Mouse (Mus musculus) MEL (cell line): ENCODE measurements at regions not wholly inside any gene's neighbourhood (a gene's known extent, or its start where the extent isn't known, plus 50 kb on each side); places are given as distances from the start of the nearest gene placed in this dataset.
A peak's percentile ranks its signal among the peaks of the same experiment; 100 is the strongest.

Source experiments
- DNase-seq: peaks from one replicate; pipeline ENCODE4 v3.0.0; 2011; ENCODE audit warnings: low read depth, low spot score
- H3K27ac ChIP-seq: 2 replicates; pipeline ENCODE4 v1.5.1; 2012; ENCODE audit warnings: low read depth, mild to moderate bottlenecking, control low read depth, low read length, moderate library complexity; ENCODE audit not compliant: control insufficient read depth
- H3K27me3 ChIP-seq, 2 experiments: fragments of 150-350 bp in 1 of 2; sonication (generic) in 1 of 2; 2 replicates each; pipeline ENCODE4 v1.6.1; 2012; ENCODE audit warnings: low read length in 2 of 2, mild to moderate bottlenecking in 2 of 2, improper control_type of control experiment in 1 of 2, moderate library complexity in 1 of 2; ENCODE audit not compliant: insufficient read depth in 2 of 2, control insufficient read depth in 1 of 2
- H3K36me3 ChIP-seq, 2 experiments: 2 replicates each; pipeline ENCODE4 v1.6.1; 2012 to 2014; ENCODE audit warnings: low read length in 2 of 2, improper control_type of control experiment in 1 of 2, inconsistent platforms in 1 of 2, mild to moderate bottlenecking in 1 of 2; ENCODE audit not compliant: insufficient read depth in 2 of 2, control insufficient read depth in 1 of 2
- H3K4me1 ChIP-seq, 2 experiments: fragments of 150-350 bp in 1 of 2; sonication (generic) in 1 of 2; 2 replicates each; pipeline ENCODE4 v1.6.1; 2012; ENCODE audit warnings: low read length in 2 of 2, improper control_type of control experiment in 1 of 2, mild to moderate bottlenecking in 1 of 2; ENCODE audit not compliant: insufficient read depth in 2 of 2, control insufficient read depth in 1 of 2
- H3K4me3 ChIP-seq, 2 experiments: fragments of 150-350 bp in 1 of 2; sonication (generic) in 1 of 2; 2 replicates each; pipeline ENCODE4 v1.5.1; 2012; ENCODE audit warnings: low read depth in 2 of 2, low read length in 2 of 2, mild to moderate bottlenecking in 2 of 2, moderate library complexity in 2 of 2, control low read depth in 1 of 2, improper control_type of control experiment in 1 of 2; ENCODE audit not compliant: control insufficient read depth in 1 of 2, insufficient read depth in 1 of 2
- H3K79me2 ChIP-seq: 2 replicates; pipeline ENCODE4 v1.6.1; 2012; ENCODE audit warnings: mild to moderate bottlenecking, low read length, moderate library complexity; ENCODE audit not compliant: control insufficient read depth, poor library complexity, insufficient read depth
- H3K9ac ChIP-seq: 2 replicates; pipeline ENCODE4 v1.6.1; 2012; ENCODE audit warnings: low read depth, mild to moderate bottlenecking, control low read depth, low read length, moderate library complexity; ENCODE audit not compliant: control insufficient read depth, poor library complexity, severe bottlenecking
- H3K9me3 ChIP-seq: fragments of 150-350 bp; sonication (generic); replicated peaks from 2 replicates; pipeline ENCODE4 v1.6.1; 2012; ENCODE audit warnings: mild to moderate bottlenecking, low read length, improper control_type of control experiment, moderate library complexity; ENCODE audit not compliant: insufficient read depth
- BHLHE40 ChIP-seq: IDR thresholded peaks from 2 replicates; pipeline ENCODE4 v1.6.1; 2012; ENCODE audit warnings: low read depth, mild to moderate bottlenecking, inconsistent platforms, low read length, improper control_type of control experiment, borderline replicate concordance
- CTCF ChIP-seq, 3 experiments: IDR thresholded peaks in 2 of 3; conservative IDR thresholded peaks in 1 of 3; 2 replicates each; pipeline ENCODE4 v1.5.1; 2011 to 2012; ENCODE audit warnings: low read length in 3 of 3, low read depth in 2 of 3, mild to moderate bottlenecking in 2 of 3, improper control_type of control experiment in 1 of 3, inconsistent platforms in 1 of 3, mixed read lengths in 1 of 3, moderate library complexity in 1 of 3; ENCODE audit not compliant: control insufficient read depth in 1 of 3, insufficient read depth in 1 of 3, poor library complexity in 1 of 3, severe bottlenecking in 1 of 3
- ELF1 ChIP-seq: IDR thresholded peaks from 2 replicates; pipeline ENCODE4 v1.6.1; 2014; ENCODE audit warnings: low read depth, mild to moderate bottlenecking, inconsistent platforms, low read length, improper control_type of control experiment, moderate library complexity
- EP300 ChIP-seq, 2 experiments: IDR thresholded peaks; 2 replicates each; pipeline ENCODE4 v1.6.1; 2011; ENCODE audit warnings: improper control_type of control experiment in 2 of 2, low read length in 2 of 2, low read depth in 1 of 2, mild to moderate bottlenecking in 1 of 2
- ETS1 ChIP-seq: IDR thresholded peaks from 2 replicates; pipeline ENCODE4 v1.6.1; 2012; ENCODE audit warnings: low read depth, mild to moderate bottlenecking, inconsistent platforms, low read length, improper control_type of control experiment, moderate library complexity
- HCFC1 ChIP-seq: IDR thresholded peaks from 2 replicates; pipeline ENCODE4 v1.6.1; 2012; ENCODE audit warnings: low read depth, mild to moderate bottlenecking, inconsistent platforms, low read length, improper control_type of control experiment, moderate library complexity
- MEF2A ChIP-seq: IDR thresholded peaks from 2 replicates; pipeline ENCODE4 v1.6.1; 2014; ENCODE audit warnings: low read depth, mild to moderate bottlenecking, inconsistent platforms, low read length, improper control_type of control experiment; ENCODE audit not compliant: poor library complexity, insufficient replicate concordance, severe bottlenecking; ENCODE audit errors: extremely low read depth
- MYB ChIP-seq: IDR thresholded peaks from 2 replicates; pipeline ENCODE4 v1.6.1; 2011; ENCODE audit warnings: mild to moderate bottlenecking, low read depth, low read length, improper control_type of control experiment
- NRF1 ChIP-seq: IDR thresholded peaks from 2 replicates; pipeline ENCODE4 v1.6.1; 2014; ENCODE audit warnings: low read depth, mild to moderate bottlenecking, inconsistent platforms, low read length, improper control_type of control experiment, moderate library complexity; ENCODE audit not compliant: poor library complexity, insufficient read depth, severe bottlenecking
- POLR2AphosphoS2 ChIP-seq: IDR thresholded peaks from 2 replicates; pipeline ENCODE4 v1.6.1; 2011; ENCODE audit warnings: low read length, improper control_type of control experiment
- RCOR1 ChIP-seq: IDR thresholded peaks from 2 replicates; pipeline ENCODE4 v1.6.1; 2012; ENCODE audit warnings: low read depth, mild to moderate bottlenecking, inconsistent platforms, low read length, improper control_type of control experiment
- SIN3A ChIP-seq: IDR thresholded peaks from 2 replicates; pipeline ENCODE4 v1.6.1; 2012; ENCODE audit warnings: low read length, improper control_type of control experiment, inconsistent platforms
- SMC3 ChIP-seq: IDR thresholded peaks from 2 replicates; pipeline ENCODE4 v1.6.1; 2011; ENCODE audit warnings: low read depth, low read length, improper control_type of control experiment
- TAL1 ChIP-seq: IDR thresholded peaks from 2 replicates; pipeline ENCODE4 v1.6.1; 2012; ENCODE audit warnings: mild to moderate bottlenecking, inconsistent platforms, low read length, moderate library complexity, mixed read lengths
- TCF12 ChIP-seq: IDR thresholded peaks from 2 replicates; pipeline ENCODE4 v1.6.1; 2014; ENCODE audit warnings: low read depth, mild to moderate bottlenecking, inconsistent platforms, low read length, improper control_type of control experiment, moderate library complexity
- USF1 ChIP-seq: IDR thresholded peaks from 2 replicates; pipeline ENCODE4 v1.6.1; 2014; ENCODE audit warnings: low read depth, mild to moderate bottlenecking, inconsistent platforms, low read length, improper control_type of control experiment, moderate library complexity
- ZC3H11A ChIP-seq: IDR thresholded peaks from 2 replicates; pipeline ENCODE4 v1.6.1; 2012; ENCODE audit warnings: low read depth, mild to moderate bottlenecking, inconsistent platforms, low read length, improper control_type of control experiment
- ZMIZ1 ChIP-seq: IDR thresholded peaks from 2 replicates; pipeline ENCODE4 v1.6.1; 2012; ENCODE audit warnings: low read depth, mild to moderate bottlenecking, inconsistent platforms, low read length, improper control_type of control experiment, moderate library complexity
- ZNF384 ChIP-seq: IDR thresholded peaks from 2 replicates; pipeline ENCODE4 v1.6.1; 2012; ENCODE audit warnings: low read depth, mild to moderate bottlenecking, inconsistent platforms, low read length, improper control_type of control experiment

DNA sequence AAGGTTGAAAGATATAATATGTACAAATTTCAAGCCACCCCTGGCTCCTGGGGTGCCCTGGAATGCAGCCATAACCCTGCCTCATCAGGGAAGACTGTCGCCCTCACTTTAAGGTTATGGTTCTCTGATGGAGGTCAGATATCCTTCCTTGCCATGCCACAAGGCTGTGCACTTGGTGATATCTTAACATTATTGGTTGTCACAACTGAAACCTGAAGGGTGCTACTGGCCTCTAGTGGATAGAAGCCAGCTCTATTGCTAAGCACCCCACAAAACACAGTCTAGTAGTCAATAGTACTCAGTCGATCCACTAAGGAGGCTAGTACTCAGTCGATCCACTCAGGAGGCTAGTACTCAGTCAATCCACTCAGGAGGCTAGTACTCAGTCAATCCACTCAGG lies 111.6 kb downstream of the Sec31a start (continued):
- no peak for TF ChIP-seq NRF1
- no peak for TF ChIP-seq BHLHE40
- no peak for TF ChIP-seq TCF12
- TF ChIP-seq MEF2A = no peak
- TF ChIP-seq TAL1 = no peak
- no peak for TF ChIP-seq SIN3A
- TF ChIP-seq ZC3H11A = peak; percentile 31; the same call in 1 of the 2 replicates
- TF ChIP-seq EP300 (IDR thresholded peaks at IDR 0.05; ENCODE audit: low read depth in 1 of 2, low read length in 2 of 2) = no peak
- no peak for TF ChIP-seq ETS1
- TF ChIP-seq POLR2AphosphoS2 = no peak
- no peak for TF ChIP-seq MYB
- TF ChIP-seq USF1 = no peak

DNA sequence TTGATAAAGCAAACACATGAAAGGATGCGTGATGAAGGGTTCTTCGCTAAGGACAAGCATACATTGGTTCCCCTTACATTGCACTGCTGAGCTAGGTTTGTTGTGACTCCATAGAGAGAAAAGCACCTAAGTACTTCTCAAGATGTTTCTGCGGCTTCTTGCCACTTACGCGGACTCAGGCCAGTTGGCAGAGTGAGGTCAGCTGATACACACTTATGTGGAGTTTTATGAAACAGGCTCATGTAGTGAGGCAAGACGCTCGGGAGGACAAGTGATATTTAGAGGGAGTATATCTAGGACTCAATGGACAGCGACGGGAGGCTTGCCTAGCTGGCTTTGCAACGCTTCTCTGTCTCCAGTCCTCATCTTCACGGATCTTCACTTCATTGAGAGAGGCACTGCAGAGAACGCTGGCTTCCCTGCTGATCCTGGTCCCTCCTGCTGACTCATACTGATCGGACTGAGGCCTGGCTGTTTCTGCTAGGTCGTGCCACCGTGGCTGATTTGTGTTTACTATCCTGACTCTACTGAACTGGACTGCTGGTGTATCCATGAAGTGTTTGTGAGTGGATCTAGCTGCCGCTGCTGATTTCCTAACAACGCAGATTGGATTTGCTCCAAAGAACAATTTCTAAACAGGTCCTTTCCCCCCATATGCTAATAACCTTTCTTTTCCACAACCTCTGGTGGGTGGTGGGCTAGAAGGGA lies 113.8 kb downstream of the Sec31a start:
- no peak for TF ChIP-seq TAL1
- TF ChIP-seq, all 39 proteins: peak for 0
- DNase-seq = no peak
- no peak overlapping the region for H3K27ac ChIP-seq
- H3K36me3 ChIP-seq = no peaks in the 10 kb centered on the region
- H3K9ac ChIP-seq = no peak overlapping the region
- no peaks in the 10 kb centered on the region for H3K79me2 ChIP-seq
- no peaks in the 10 kb centered on the region for H3K9me3 ChIP-seq
- H3K4me1 ChIP-seq = no peaks in the 10 kb centered on the region
- no peaks in the 10 kb centered on the region; a peak in 1 of 4 replicates for H3K27me3 ChIP-seq
- no peak overlapping the region for H3K4me3 ChIP-seq

DNA sequence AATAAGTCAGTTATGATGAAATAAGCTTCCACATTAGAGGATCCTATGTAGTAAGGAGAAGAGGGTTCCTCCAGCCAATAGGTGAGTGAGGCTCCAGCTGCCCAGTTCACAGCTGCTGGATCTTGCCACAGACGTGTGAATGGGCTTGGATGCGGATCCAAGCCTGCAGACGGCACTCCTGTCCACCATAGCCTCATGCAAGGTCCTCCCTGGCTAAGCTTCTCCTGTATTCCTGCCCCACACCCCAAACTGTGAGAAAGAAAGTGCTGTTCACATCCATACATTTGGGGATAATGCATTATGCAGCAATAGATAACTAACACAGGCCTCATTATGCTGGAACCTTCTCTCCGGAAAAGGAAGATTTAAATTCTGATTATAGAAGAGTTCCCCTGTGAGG lies 116.9 kb downstream of the Sec31a start:
- TF ChIP-seq ELF1 (no peak), TAL1 (no peak), TCF12 (no peak), POLR2AphosphoS2 (no peak), ZNF384 (no peak), MYB (no peak), HCFC1 (no peak), RCOR1 (no peak), USF1 (no peak), SMC3 (no peak), ZMIZ1 (no peak), BHLHE40 (no peak), CTCF (IDR thresholded peaks at IDR 0.05 in 2 of 3, conservative IDR thresholded peaks at IDR 0.05 in 1 of 3; ENCODE audit: control insufficient read depth in 1 of 3, insufficient read depth in 1 of 3, low read depth in 2 of 3, low read length in 3 of 3, poor library complexity in 1 of 3, severe bottlenecking in 1 of 3) (no peak)

More for the DNA sequence above, 116.9 kb downstream of the Sec31a start:
- Histone ChIP-seq H3K79me2 (no peaks in the 10 kb centered on the region), H3K27ac (no peak overlapping the region), H3K9ac (no peak overlapping the region), H3K9me3 (no peaks in the 10 kb centered on the region), H3K36me3 (no peaks in the 10 kb centered on the region), H3K27me3 (no peaks in the 10 kb centered on the region; a peak in 1 of 4 replicates), H3K4me1 (no peaks in the 10 kb centered on the region), H3K4me3 (no peak overlapping the region)
- no peak for DNase-seq
